Mouse (Mus musculus): ENCODE data around the gene Ctbp2. TPM values are rescaled to one million over a fixed set of nuclear protein-coding genes. Genes with fewer than 3 reads are reported as not detected.

The Ctbp2 gene
- 46.8 and 50.6 TPM in 2 replicates for polyA plus RNA-seq (2015; fragmentation: Nextera tagmentation; extraction: Ambion mirVana)

- H3K9ac ChIP-seq = peak within 1 kb of the TSS; percentile 99
- peak; percentile 75 for ATAC-seq (ENCODE audit: extremely low read depth, insufficient number of reproducible peaks, low FRiP score, low TSS enrichment)
- H3K4me2 ChIP-seq = peak within 1 kb of the TSS; percentile 85
- no peaks in the 10 kb centered on the region; the same call in 1 of the 2 replicates for H3K27me3 ChIP-seq (replicated peaks)
- H3K4me1 ChIP-seq = peaks cover 32% of the 10 kb centered on the region
- no peaks in the 10 kb centered on the region for H3K36me3 ChIP-seq
- peak within 1 kb of the TSS; percentile 97 for H3K27ac ChIP-seq (replicated peaks)
- H3K9me3 ChIP-seq = no peaks in the 10 kb centered on the region
- peak within 1 kb of the TSS; percentile 95 for H3K4me3 ChIP-seq
- WGBS = under 1% methylated on average over 55 of the region's 59 CpGs
These were observed at the start of gene Ctbp2 for GRCm38 (mm10) chr7:133123999-133124700. Ctbp2 (minus strand) TSS chr7:133124354.

DNA sequence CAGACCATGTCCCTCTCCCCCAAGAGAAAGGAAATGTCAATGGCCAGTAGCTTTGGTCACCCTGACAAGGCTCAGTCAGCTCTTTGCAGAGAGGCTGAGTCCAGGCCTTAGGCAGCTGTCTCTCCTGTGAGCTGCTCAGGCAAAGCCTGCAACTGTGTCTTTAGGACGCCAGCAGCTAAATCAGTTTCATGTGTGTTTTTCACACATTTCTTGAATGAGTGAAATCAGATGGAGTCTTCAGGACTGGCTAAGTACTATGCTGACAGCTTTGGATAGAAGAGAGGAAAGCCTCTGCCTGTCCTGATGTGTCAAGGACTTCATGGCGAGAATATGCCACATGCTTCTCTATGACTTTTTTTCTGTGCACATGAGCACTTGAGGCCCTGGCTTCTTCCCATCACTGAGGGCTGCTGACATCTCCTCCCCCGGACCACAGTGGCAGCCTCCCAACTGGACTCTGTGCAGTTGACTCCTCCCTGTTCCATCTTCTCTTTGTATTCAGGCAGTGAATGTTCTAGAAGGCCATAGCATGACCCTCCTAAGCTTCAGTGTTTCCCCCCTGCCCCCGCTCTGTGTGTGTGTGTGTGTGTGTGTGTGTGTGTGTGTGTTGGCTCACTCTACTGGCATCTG, 47.4 kb upstream of the Ctbp2 start:
- Histone ChIP-seq H3K36me3 (no peaks in the 10 kb centered on the region), H3K9ac (no peak overlapping the region), H3K4me1 (peaks cover 14% of the 10 kb centered on the region), H3K4me3 (no peak overlapping the region), H3K9me3 (peaks cover 5% of the 10 kb centered on the region; the same call in 1 of the 2 replicates), H3K27ac (replicated peaks) (no peak overlapping the region), H3K4me2 (no peak overlapping the region), H3K27me3 (replicated peaks) (peaks cover 6% of the 10 kb centered on the region; the same call in 1 of the 2 replicates)
- 47% methylated on average over 4 of the region's 4 CpGs for WGBS
- ATAC-seq (ENCODE audit: extremely low read depth, insufficient number of reproducible peaks, low FRiP score, low TSS enrichment) = no peak; the same call in 1 of the 2 replicates

GRCm38 (mm10) chr7:133168928-133169327, 44.8 kb upstream of the Ctbp2 start:
- ATAC-seq (ENCODE audit: extremely low read depth, insufficient number of reproducible peaks, low FRiP score, low TSS enrichment) = no peak
- 84% methylated on average over 3 of the region's 3 CpGs for WGBS
- Histone ChIP-seq H3K4me2 (no peak overlapping the region), H3K27ac (replicated peaks) (no peak overlapping the region), H3K9ac (no peak overlapping the region), H3K36me3 (no peaks in the 10 kb centered on the region), H3K4me1 (peaks cover 5% of the 10 kb centered on the region; the same call in 1 of the 2 replicates), H3K27me3 (replicated peaks) (peaks cover 6% of the 10 kb centered on the region; the same call in 1 of the 2 replicates), H3K4me3 (no peak overlapping the region), H3K9me3 (no peaks in the 10 kb centered on the region)

DNA sequence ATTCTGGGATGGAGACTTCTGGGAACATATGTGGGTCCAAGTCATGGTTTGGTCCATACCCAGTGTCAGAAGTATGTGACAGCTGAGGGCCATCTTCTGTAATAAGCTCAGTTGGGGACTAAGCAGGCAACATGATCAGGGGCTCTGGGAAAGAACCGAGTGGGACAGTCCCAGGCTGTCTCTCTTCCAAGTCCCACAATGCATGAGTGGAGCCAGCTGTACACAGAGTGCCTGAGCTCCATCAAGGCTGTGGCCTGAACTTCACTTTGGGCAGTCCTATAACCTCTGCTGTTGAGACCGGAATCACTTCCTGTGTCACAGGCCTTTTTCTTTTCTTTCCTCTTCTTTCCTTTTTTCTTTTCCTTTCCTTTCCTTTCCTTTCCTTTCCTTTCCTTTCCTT, 43.7 kb upstream of the Ctbp2 start:
- Histone ChIP-seq H3K9ac (no peak overlapping the region), H3K4me1 (peaks cover 5% of the 10 kb centered on the region; the same call in 1 of the 2 replicates), H3K36me3 (no peaks in the 10 kb centered on the region), H3K27me3 (replicated peaks) (peaks cover 6% of the 10 kb centered on the region; the same call in 1 of the 2 replicates), H3K9me3 (no peaks in the 10 kb centered on the region), H3K4me3 (no peak overlapping the region), H3K27ac (replicated peaks) (no peak overlapping the region), H3K4me2 (no peak overlapping the region)
- no peak for ATAC-seq (ENCODE audit: extremely low read depth, insufficient number of reproducible peaks, low FRiP score, low TSS enrichment)
- 66% methylated on average over 2 of the region's 2 CpGs for WGBS

DNA sequence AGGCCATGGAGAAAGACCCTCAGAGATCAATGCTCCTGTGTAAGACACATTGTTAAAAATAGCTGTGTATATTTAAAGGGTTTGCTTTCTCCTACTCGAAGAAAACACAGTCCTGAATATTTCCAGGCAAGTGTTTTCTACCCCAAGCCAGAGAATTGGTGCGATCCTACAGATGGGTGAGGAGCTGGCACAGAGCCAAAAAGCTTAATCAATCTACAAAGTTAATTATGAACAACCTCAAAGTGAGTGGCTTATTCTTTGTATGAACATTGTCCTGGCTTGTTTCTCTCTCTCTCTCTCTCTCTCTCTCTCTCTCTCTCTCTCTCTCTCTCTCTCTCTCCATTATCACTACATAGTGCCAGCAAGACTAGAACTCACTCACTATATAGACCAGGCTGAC, 40.6 kb upstream of the Ctbp2 start:
- no peaks in the 10 kb centered on the region for H3K9me3 ChIP-seq
- no peak overlapping the region for H3K4me3 ChIP-seq
- 48% methylated on average over 2 of the region's 2 CpGs for WGBS
- peaks cover 6% of the 10 kb centered on the region; the same call in 1 of the 2 replicates for H3K27me3 ChIP-seq (replicated peaks)
- H3K4me1 ChIP-seq = no peaks in the 10 kb centered on the region
- no peaks in the 10 kb centered on the region for H3K36me3 ChIP-seq
- ATAC-seq (ENCODE audit: extremely low read depth, insufficient number of reproducible peaks, low FRiP score, low TSS enrichment) = no peak
- no peak overlapping the region for H3K27ac ChIP-seq (replicated peaks)
- no peak overlapping the region for H3K4me2 ChIP-seq
- no peak overlapping the region for H3K9ac ChIP-seq

- Histone ChIP-seq H3K27me3 (replicated peaks) (peaks cover 6% of the 10 kb centered on the region; the same call in 1 of the 2 replicates), H3K4me3 (no peak overlapping the region), H3K4me2 (no peak overlapping the region), H3K36me3 (no peaks in the 10 kb centered on the region), H3K4me1 (no peaks in the 10 kb centered on the region), H3K27ac (replicated peaks) (no peak overlapping the region), H3K9me3 (no peaks in the 10 kb centered on the region), H3K9ac (no peak overlapping the region)
- no peak for ATAC-seq (ENCODE audit: extremely low read depth, insufficient number of reproducible peaks, low FRiP score, low TSS enrichment)
- WGBS = 53% methylated on average over 5 of the region's 5 CpGs
These were observed 38.9 kb upstream of the Ctbp2 start for GRCm38 (mm10) chr7:133163011-133163410.

DNA sequence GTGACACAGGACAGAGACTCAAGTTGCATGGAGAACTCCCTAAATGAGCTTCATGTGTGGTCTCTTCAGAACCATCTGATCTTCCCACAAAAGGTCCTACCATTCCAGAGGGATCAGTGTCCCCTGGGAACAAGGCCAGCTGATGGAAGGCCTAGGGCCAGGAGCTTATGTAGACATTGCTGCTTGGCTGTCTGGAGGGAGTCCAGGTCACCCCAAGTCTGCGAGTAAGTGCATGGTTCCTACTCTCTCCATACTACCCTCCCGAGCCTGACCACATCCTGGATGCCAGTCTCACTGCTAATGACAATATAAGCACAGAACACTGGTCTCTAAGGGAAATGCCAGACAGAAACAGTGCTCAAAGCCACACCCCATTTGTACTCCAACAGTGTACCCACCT, 38.0 kb upstream of the Ctbp2 start:
- Histone ChIP-seq H3K9ac (no peak overlapping the region), H3K27ac (replicated peaks) (no peak overlapping the region), H3K4me1 (no peaks in the 10 kb centered on the region), H3K4me2 (no peak overlapping the region), H3K4me3 (no peak overlapping the region), H3K9me3 (no peaks in the 10 kb centered on the region), H3K36me3 (no peaks in the 10 kb centered on the region), H3K27me3 (replicated peaks) (peaks cover 3% of the 10 kb centered on the region; the same call in 1 of the 2 replicates)
- 59% methylated on average over 2 of the region's 2 CpGs for WGBS
- no peak for ATAC-seq (ENCODE audit: extremely low read depth, insufficient number of reproducible peaks, low FRiP score, low TSS enrichment)

- Histone ChIP-seq H3K4me3 (no peak overlapping the region), H3K27ac (replicated peaks) (no peak overlapping the region), H3K4me1 (no peaks in the 10 kb centered on the region), H3K4me2 (no peak overlapping the region), H3K27me3 (replicated peaks) (no peaks in the 10 kb centered on the region), H3K9ac (no peak overlapping the region), H3K36me3 (no peaks in the 10 kb centered on the region), H3K9me3 (no peaks in the 10 kb centered on the region)
- 67% methylated on average over 7 of the region's 7 CpGs for WGBS
- no peak for ATAC-seq (ENCODE audit: extremely low read depth, insufficient number of reproducible peaks, low FRiP score, low TSS enrichment)
These were observed 37.4 kb upstream of the Ctbp2 start for GRCm38 (mm10) chr7:133161362-133162080.

DNA sequence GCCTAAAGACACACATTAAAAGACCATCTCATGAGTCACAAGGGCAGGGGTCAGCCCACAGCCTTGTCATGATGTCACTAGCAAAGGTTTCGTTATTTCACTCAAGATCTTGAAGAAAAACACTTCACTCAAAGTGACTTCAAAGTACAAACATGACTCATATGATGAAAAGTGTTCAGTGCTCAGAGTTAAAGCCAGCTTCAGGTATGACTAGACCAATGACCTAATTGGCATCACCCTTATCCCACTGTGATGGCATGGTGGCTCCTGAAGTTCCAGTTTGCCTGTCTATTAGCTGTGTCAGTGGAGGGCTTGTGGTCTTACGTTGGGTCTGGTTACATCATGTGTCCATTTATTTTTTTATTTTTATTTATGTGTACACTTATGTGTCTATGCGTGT, 35.4 kb upstream of the Ctbp2 start:
- H3K36me3 ChIP-seq = no peaks in the 10 kb centered on the region
- no peak overlapping the region for H3K4me2 ChIP-seq
- no peaks in the 10 kb centered on the region for H3K27me3 ChIP-seq (replicated peaks)

DNA sequence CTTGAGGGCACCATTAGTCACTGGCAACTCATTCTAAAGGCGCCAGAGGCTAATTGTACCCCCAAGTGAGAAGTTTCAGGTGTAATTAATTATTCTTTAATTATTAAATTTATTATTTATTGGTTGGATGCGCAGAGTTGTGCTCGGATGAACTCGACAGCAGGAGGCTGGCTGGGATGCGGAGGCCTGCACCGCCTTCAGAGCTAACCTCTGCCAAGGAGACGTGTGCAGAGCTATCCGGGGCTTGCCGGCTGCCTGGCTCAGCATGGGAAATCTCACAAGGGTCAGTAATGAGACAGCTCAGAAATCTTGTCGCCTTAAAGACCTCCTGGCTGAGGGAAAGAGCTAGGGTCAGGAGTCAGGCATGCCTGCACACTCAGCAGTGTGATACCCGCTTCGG, 31.5 kb upstream of the Ctbp2 start:
- Histone ChIP-seq H3K36me3 (no peaks in the 10 kb centered on the region), H3K27me3 (replicated peaks) (no peaks in the 10 kb centered on the region), H3K4me3 (no peak overlapping the region), H3K4me1 (no peaks in the 10 kb centered on the region), H3K9ac (no peak overlapping the region), H3K27ac (replicated peaks) (no peak overlapping the region), H3K4me2 (no peak overlapping the region), H3K9me3 (no peaks in the 10 kb centered on the region)
- WGBS = 76% methylated on average over 12 of the region's 12 CpGs
- ATAC-seq (ENCODE audit: extremely low read depth, insufficient number of reproducible peaks, low FRiP score, low TSS enrichment) = no peak

More for the DNA sequence above, 35.4 kb upstream of the Ctbp2 start:
- H3K4me1 ChIP-seq = no peaks in the 10 kb centered on the region
- H3K27ac ChIP-seq (replicated peaks) = no peak overlapping the region
- no peak overlapping the region for H3K9ac ChIP-seq
- no peak for ATAC-seq (ENCODE audit: extremely low read depth, insufficient number of reproducible peaks, low FRiP score, low TSS enrichment)
- WGBS = 83% methylated on average over 3 of the region's 3 CpGs
- H3K4me3 ChIP-seq = no peak overlapping the region
- no peaks in the 10 kb centered on the region for H3K9me3 ChIP-seq

DNA sequence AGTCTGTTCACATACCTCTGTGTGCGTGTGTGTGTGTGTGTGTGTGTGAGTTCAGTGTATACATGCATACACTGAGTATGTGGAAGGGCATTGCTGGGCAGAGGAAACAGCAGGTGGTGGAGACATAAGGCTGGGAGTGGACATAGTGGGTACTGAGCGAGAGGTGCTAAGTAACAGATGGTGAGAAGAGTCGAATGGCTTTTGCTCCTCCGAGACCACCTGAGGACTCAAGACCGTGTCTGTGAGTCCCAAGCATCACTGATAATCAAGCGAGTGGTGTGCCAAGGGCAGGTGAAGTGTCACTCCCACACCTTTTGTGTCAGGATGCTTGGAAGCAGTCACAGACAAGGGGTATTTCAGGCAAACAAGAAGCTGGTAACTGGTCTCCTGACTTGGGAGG, 30.7 kb upstream of the Ctbp2 start:
- WGBS = 64% methylated on average over 6 of the region's 6 CpGs
- Histone ChIP-seq H3K4me2 (no peak overlapping the region), H3K36me3 (no peaks in the 10 kb centered on the region), H3K4me1 (no peaks in the 10 kb centered on the region), H3K4me3 (no peak overlapping the region), H3K27ac (replicated peaks) (no peak overlapping the region), H3K27me3 (replicated peaks) (no peaks in the 10 kb centered on the region), H3K9ac (no peak overlapping the region), H3K9me3 (no peaks in the 10 kb centered on the region)
- no peak for ATAC-seq (ENCODE audit: extremely low read depth, insufficient number of reproducible peaks, low FRiP score, low TSS enrichment)
